Mouse (Mus musculus): Measurements from ENCODE around the gene Smim24. TPM values are rescaled to one million over a fixed set of nuclear protein-coding genes. Genes with fewer than 3 reads are reported as not detected.

Smim24 gene
- polyA plus RNA-seq, 1 experiment from 2014 or later: 2.7 TPM

DNA sequence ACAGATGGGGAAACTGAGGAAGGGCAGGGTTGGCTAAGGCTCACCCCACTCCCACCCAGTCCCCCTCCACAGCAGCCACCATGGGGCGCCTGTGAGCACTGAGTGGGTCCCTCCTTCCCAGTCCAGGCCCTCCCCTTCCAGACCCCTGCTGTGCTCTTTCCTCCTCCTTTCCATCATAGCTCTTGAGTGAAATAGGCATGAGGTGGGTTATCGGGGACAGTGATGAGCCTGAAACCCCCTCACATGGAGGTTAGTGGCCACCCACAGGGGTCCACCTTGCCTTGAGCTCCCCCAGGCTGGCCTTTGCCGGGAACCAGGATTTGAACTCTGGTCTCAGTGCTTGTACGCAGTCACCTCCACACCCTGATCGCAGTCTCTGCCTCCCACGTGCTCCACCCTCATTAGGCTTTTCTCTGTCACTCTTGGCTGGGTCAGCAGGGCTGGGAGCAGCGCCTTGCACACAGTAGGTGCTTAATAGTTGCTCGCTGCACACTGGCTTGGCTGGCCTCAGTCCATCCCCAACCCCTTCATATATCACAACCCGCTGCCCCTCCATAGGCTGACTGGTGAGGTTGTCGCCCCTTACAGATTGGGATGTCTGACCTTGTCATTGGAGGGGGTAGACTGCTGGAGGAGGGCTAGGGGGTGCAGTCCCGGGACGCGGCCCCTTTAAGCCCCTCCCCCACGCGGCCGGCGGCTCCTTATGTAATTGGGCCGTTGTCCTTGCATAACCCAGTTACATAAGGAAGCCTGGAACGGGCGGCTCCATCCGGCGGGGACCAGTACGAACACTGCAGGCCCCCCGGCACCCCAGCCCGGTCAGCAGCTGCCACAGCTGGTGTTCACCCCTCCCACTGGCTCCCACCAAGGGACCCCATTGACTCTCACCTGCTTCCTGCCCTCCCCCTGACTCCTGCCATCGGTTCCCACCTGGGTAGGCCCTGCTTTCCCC is 20.7 kb downstream of the Smim24 start:
- ATAC-seq (ENCODE audit: low FRiP score) (no peak), DNase-seq (ENCODE audit: low spot score) (peak; percentile 73)
- Histone ChIP-seq H3K27me3 (ENCODE audit: control insufficient read depth, insufficient read depth, low read length) (peaks cover under 1% of the 10 kb centered on the region; the same call in 1 of the 2 replicates), H3K9me3 (ENCODE audit: control insufficient read depth, low read length) (no peaks in the 10 kb centered on the region), H3K27ac (ENCODE audit: low read depth, low read length) (no peak overlapping the region), H3K4me2 (replicated peaks; ENCODE audit: low read depth, low read length) (peak overlapping the region; percentile 37), H3K36me3 (ENCODE audit: control insufficient read depth, insufficient read depth, low read length) (no peaks in the 10 kb centered on the region), H3K4me3 (ENCODE audit: low read depth, low read length) (no peak overlapping the region), H3K9ac (ENCODE audit: low read depth, low read length) (no peak overlapping the region; the same call in 1 of the 2 replicates), H3K4me1 (replicated peaks; ENCODE audit: control insufficient read depth, insufficient read depth, low read length) (peaks cover 27% of the 10 kb centered on the region)
- 26% methylated on average over 26 of the region's 26 CpGs for WGBS

- DNase-seq (ENCODE audit: low spot score): peak; percentile 66
- H3K4me2 ChIP-seq (replicated peaks; ENCODE audit: low read depth, low read length): no peak overlapping the region
- ATAC-seq (ENCODE audit: low FRiP score): 0 out of 2 replicates have a peak, but pooled peaks have one; percentile 6
These were observed 21.8 kb downstream of the Smim24 start for GRCm38 (mm10) chr10:81414682-81415081.

GRCm38 (mm10) chr10:81415146-81415545 is 22.3 kb downstream of the Smim24 start:
- Histone ChIP-seq H3K36me3 (ENCODE audit: control insufficient read depth, insufficient read depth, low read length) (no peaks in the 10 kb centered on the region), H3K4me1 (replicated peaks; ENCODE audit: control insufficient read depth, insufficient read depth, low read length) (peaks cover 23% of the 10 kb centered on the region), H3K4me2 (replicated peaks; ENCODE audit: low read depth, low read length) (no peak overlapping the region), H3K27ac (ENCODE audit: low read depth, low read length) (no peak overlapping the region), H3K9me3 (ENCODE audit: control insufficient read depth, low read length) (no peaks in the 10 kb centered on the region), H3K4me3 (ENCODE audit: low read depth, low read length) (no peak overlapping the region), H3K27me3 (ENCODE audit: control insufficient read depth, insufficient read depth, low read length) (no peaks in the 10 kb centered on the region; the same call in 1 of the 2 replicates), H3K9ac (ENCODE audit: low read depth, low read length) (no peak overlapping the region)
- ATAC-seq (ENCODE audit: low FRiP score): no peak
- no peak for DNase-seq (ENCODE audit: low spot score)
- WGBS: 76% methylated on average over 5 of the region's 5 CpGs

More at GRCm38 (mm10) chr10:81414682-81415081, 21.8 kb downstream of the Smim24 start:
- no peaks in the 10 kb centered on the region for H3K9me3 ChIP-seq (ENCODE audit: control insufficient read depth, low read length)
- no peaks in the 10 kb centered on the region; the same call in 1 of the 2 replicates for H3K27me3 ChIP-seq (ENCODE audit: control insufficient read depth, insufficient read depth, low read length)
- H3K4me3 ChIP-seq (ENCODE audit: low read depth, low read length): no peak overlapping the region
- H3K4me1 ChIP-seq (replicated peaks; ENCODE audit: control insufficient read depth, insufficient read depth, low read length): peaks cover 23% of the 10 kb centered on the region
- no peaks in the 10 kb centered on the region for H3K36me3 ChIP-seq (ENCODE audit: control insufficient read depth, insufficient read depth, low read length)
- 0 out of 2 replicates have a peak overlapping the region, but pooled peaks have one; percentile 39 for H3K27ac ChIP-seq (ENCODE audit: low read depth, low read length)
- H3K9ac ChIP-seq (ENCODE audit: low read depth, low read length): no peak overlapping the region

DNA sequence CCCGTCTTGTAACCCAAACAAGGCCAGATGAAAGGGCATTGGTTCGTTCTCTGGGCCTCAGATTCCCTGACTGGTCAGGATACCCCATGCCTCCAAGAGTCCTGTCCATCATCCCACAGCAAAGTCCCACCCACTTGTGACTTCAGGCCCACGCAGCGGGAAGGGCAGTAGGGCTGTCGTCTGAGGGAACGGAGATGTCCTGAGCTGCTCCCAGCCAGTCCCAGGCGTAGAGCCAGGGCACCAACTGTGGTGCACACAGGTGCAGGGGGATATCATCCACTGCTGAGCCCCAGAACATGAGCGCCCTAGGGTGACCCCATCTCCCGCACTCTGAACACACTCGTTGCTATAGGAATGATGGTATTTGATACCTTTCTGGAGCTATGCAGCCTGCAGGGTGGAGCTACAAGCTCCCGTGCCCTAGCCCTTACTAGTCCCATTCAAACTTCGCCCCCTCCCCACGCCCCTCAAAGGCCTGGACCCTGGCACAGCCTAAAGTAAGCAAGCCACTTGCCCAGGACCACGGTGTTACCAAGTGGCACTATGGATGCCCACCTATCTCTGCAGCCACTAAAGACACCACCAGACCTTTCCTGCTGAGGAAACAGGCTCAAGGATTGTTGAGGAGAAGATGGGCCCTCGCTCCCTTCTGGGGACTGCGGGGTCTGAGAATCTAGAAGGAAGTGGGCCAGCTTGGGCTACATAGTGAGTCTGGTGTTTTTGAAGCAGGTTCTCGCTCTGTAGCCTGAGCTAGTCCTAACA is 22.9 kb downstream of the Smim24 start:
- Histone ChIP-seq H3K27ac (ENCODE audit: low read depth, low read length) (peak overlapping the region; percentile 30; the same call in 1 of the 2 replicates), H3K36me3 (ENCODE audit: control insufficient read depth, insufficient read depth, low read length) (no peaks in the 10 kb centered on the region), H3K9ac (ENCODE audit: low read depth, low read length) (0 out of 2 replicates have a peak overlapping the region, but pooled peaks have one; percentile 7), H3K4me1 (replicated peaks; ENCODE audit: control insufficient read depth, insufficient read depth, low read length) (peaks cover 23% of the 10 kb centered on the region), H3K4me3 (ENCODE audit: low read depth, low read length) (no peak overlapping the region), H3K27me3 (ENCODE audit: control insufficient read depth, insufficient read depth, low read length) (no peaks in the 10 kb centered on the region; the same call in 1 of the 2 replicates), H3K9me3 (ENCODE audit: control insufficient read depth, low read length) (no peaks in the 10 kb centered on the region), H3K4me2 (replicated peaks; ENCODE audit: low read depth, low read length) (no peak overlapping the region)
- ATAC-seq (ENCODE audit: low FRiP score): no peak
- WGBS: 62% methylated on average over 17 of the region's 17 CpGs
- no peak for DNase-seq (ENCODE audit: low spot score)

DNA sequence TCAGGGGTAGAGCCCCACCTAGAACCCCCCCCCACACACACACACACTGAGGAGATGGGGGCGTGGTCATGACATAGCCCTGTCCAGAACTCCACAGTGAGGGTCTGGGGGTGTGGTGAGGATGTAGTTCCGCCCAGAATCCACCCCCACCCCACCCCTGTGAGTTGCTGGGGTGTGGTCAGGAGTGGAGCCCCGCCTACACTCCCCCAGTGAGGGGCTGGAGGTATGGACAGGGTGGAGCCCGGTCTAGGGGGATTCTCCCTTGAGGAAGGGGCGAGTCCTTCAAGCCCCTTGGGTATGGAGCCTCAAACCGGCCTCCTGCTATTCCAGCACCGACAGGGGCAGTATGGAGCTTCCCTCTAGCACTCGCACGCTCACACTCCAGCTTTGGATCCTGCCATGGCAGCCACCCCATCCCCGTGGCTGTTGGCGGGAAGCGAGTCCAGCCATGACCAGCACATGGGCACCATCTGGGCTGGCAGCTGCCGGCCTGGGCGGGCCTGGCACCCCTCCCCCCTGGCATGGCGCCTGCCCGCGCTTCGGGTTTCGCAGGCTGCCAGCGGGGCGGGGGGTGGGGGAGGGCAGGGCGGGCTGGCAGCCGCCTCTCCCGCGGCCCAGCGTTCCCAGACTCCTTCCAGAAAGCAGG is 23.9 kb downstream of the Smim24 start:
- ATAC-seq (ENCODE audit: low FRiP score) (peak; percentile 62), DNase-seq (ENCODE audit: low spot score) (peak; percentile 80)
- no peaks in the 10 kb centered on the region for H3K9me3 ChIP-seq (ENCODE audit: control insufficient read depth, low read length)
- no peaks in the 10 kb centered on the region for H3K36me3 ChIP-seq (ENCODE audit: control insufficient read depth, insufficient read depth, low read length)
- peak overlapping the region; percentile 21; the same call in 1 of the 2 replicates for H3K4me3 ChIP-seq (ENCODE audit: low read depth, low read length)
- 1% methylated on average over 13 of the region's 26 CpGs for WGBS
- peak overlapping the region; percentile 54 for H3K9ac ChIP-seq (ENCODE audit: low read depth, low read length)
- peak overlapping the region; percentile 73 for H3K4me2 ChIP-seq (replicated peaks; ENCODE audit: low read depth, low read length)
- H3K27me3 ChIP-seq (ENCODE audit: control insufficient read depth, insufficient read depth, low read length): no peaks in the 10 kb centered on the region; the same call in 1 of the 2 replicates
- H3K27ac ChIP-seq (ENCODE audit: low read depth, low read length): peak overlapping the region; percentile 36
- peaks cover 22% of the 10 kb centered on the region for H3K4me1 ChIP-seq (replicated peaks; ENCODE audit: control insufficient read depth, insufficient read depth, low read length)

DNA sequence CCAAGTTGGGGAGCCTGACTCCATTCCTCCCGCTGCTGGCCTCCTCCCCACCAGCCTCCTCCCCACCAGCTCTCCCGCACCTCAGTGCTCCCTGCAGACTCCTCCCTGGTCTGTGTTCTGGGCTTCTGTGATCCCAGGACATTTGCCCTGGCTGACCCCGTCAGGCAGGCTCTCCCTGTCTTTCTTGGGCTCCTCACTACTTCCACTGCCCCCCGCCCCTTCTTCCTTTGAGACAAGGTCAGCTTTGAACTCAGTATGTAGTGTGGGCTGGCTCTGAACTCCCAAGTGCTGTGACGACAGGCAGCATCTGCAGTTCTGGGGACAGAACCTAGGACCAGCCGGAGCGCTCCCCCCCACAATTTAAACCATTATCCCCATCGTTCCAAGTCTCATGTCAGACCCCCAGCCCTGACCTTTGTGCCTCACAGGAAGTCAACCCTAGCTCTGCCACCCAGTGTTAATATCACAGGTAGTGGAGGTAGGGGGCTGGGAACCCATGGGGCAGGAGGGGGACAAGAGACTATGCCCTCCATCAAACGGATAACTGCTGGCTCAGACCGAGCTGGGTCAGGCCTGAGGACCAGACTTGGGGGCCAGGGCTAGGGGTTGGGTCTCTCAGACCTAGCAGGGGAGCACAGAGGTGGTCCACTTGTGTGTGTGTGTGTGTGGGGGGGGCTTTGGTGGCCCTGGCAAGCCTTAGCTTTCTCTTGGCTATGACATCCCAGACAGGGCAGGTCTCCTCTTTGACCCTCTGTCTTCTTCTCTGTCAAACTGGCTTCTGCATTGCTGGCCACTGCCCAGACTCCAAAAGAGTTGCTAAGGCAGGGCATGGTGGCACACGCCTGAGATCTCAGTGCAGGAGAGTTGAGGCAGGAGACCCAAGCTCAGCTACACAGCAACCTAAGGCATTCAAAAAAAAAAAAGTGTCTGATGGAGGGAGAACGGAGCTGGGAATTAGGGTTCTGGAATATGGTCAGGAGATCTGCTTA is 24.7 kb downstream of the Smim24 start:
- Histone ChIP-seq H3K27me3 (ENCODE audit: control insufficient read depth, insufficient read depth, low read length) (no peaks in the 10 kb centered on the region; the same call in 1 of the 2 replicates), H3K36me3 (ENCODE audit: control insufficient read depth, insufficient read depth, low read length) (no peaks in the 10 kb centered on the region), H3K4me1 (replicated peaks; ENCODE audit: control insufficient read depth, insufficient read depth, low read length) (peaks cover 20% of the 10 kb centered on the region), H3K9ac (ENCODE audit: low read depth, low read length) (peak overlapping the region; percentile 54), H3K27ac (ENCODE audit: low read depth, low read length) (peak overlapping the region; percentile 37), H3K4me2 (replicated peaks; ENCODE audit: low read depth, low read length) (peak overlapping the region; percentile 73), H3K9me3 (ENCODE audit: control insufficient read depth, low read length) (no peaks in the 10 kb centered on the region), H3K4me3 (ENCODE audit: low read depth, low read length) (peak overlapping the region; percentile 21; the same call in 1 of the 2 replicates)
- ATAC-seq (ENCODE audit: low FRiP score) (0 out of 2 replicates have a peak, but pooled peaks have one; percentile 0), DNase-seq (ENCODE audit: low spot score) (peak; percentile 16)
- 42% methylated on average over 12 of the region's 12 CpGs for WGBS

DNA sequence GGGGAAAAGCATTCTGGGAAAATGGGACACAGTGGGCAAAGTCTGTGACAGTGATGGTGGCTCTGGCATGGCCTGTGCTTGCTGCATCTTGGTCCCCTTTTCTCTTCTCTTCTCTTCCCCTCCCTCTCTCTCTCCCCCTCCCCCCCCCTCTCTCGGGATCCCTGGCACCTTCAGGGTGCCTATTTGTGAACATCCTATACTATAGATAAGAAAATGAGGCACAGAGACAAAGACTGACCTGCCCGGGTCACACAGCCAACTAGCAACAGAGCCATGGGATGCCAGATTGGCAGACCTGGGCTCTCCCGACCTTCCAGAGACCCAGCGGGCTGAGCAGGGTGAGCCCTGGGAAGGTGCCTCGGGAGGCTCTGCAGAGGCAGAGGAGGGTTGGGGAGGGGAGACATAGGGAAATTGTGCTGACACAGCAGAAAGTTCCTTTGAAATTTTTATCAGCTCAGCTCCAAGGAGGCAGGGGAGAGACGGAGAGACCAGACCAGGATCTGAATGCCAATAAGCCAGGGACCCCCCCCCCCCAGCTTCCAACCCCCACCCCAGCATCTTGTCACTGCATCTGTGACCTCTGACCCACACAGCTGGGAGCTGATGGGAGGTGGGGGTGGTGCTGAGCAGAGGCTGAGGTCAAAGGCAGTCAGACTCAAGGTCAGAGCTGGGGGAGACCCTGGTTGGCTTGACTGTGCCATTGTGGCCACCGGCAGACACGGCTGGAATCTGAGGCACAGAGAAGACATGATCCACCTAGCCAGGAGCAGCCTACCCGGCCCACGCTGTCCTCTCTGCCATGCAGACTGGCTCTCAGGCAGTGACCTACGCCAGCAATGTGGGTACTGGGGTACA is 25.6 kb downstream of the Smim24 start:
- Histone ChIP-seq H3K4me1 (replicated peaks; ENCODE audit: control insufficient read depth, insufficient read depth, low read length) (peaks cover 20% of the 10 kb centered on the region), H3K36me3 (ENCODE audit: control insufficient read depth, insufficient read depth, low read length) (no peaks in the 10 kb centered on the region), H3K4me3 (ENCODE audit: low read depth, low read length) (no peak overlapping the region), H3K4me2 (replicated peaks; ENCODE audit: low read depth, low read length) (no peak overlapping the region), H3K27ac (ENCODE audit: low read depth, low read length) (peak overlapping the region; percentile 37; the same call in 1 of the 2 replicates), H3K9me3 (ENCODE audit: control insufficient read depth, low read length) (no peaks in the 10 kb centered on the region), H3K9ac (ENCODE audit: low read depth, low read length) (no peak overlapping the region), H3K27me3 (ENCODE audit: control insufficient read depth, insufficient read depth, low read length) (no peaks in the 10 kb centered on the region; the same call in 1 of the 2 replicates)
- DNase-seq (ENCODE audit: low spot score): peak; percentile 31
- no peak for ATAC-seq (ENCODE audit: low FRiP score)
- WGBS: 38% methylated on average over 11 of the region's 11 CpGs

Data from hindbrain, embryonic 11.5 days (tissue).